Mouse (Mus musculus) testis, adult 2 months (tissue): ENCODE data around the gene Ncln.

Experiments used
- CTCF ChIP-seq: fragments of 200-500 bp; IDR thresholded peaks from 2 replicates; pipeline ENCODE4 v1.5.1; 2012; ENCODE audit warnings: low read depth, mild to moderate bottlenecking, inconsistent platforms, low read length, moderate library complexity; ENCODE audit not compliant: control insufficient read depth, insufficient read depth, insufficient replicate concordance
- POLR2A ChIP-seq: fragments of 200-500 bp; IDR thresholded peaks from 2 replicates; pipeline ENCODE4 v1.6.1; 2012; ENCODE audit warnings: low read depth, mild to moderate bottlenecking, inconsistent platforms, low read length, moderate library complexity; ENCODE audit not compliant: control insufficient read depth

DNA sequence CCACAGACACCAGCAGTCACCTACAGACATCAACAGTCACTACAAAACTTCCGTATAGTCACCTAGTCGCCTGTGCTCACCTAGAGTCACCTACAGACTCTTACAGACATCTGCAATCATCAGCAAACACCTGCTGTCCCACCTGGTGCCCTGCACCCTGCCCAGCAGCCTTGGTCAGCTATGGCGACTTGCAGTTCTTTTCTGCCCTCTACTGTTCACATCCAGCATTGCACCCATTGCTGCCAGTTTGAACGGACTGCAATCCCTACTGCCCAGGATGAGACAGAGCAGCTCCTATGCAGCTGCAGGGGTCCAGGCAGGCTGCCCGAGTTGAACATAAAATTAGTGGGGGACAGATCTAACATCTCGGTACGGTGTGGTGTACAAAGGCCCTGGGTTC is 46.1 kb downstream of the Ncln start:
- peak; percentile 96; the same call in 1 of the 2 replicates for TF ChIP-seq CTCF
- no peak for TF ChIP-seq POLR2A
